Mouse (Mus musculus): Measurements from ENCODE around the gene Ptbp1. TPM values are rescaled to one million over a fixed set of nuclear protein-coding genes. Genes with fewer than 3 reads are reported as not detected.

Ptbp1 gene
- polyA plus RNA-seq, 1 experiment from 2014 or later: 220 TPM

- H3K36me3 ChIP-seq (ENCODE audit: insufficient read depth, low read length): peaks cover 23% of the 10 kb centered on the region
- no peak for TF ChIP-seq CTCF (IDR thresholded peaks at IDR 0.05; ENCODE audit: low read depth)
- peak overlapping the region; percentile 99 for H3K9ac ChIP-seq (ENCODE audit: low read depth, low read length)
- H3K9me3 ChIP-seq (replicated peaks; ENCODE audit: low read length): no peaks in the 10 kb centered on the region
- H3K4me1 ChIP-seq (replicated peaks; ENCODE audit: insufficient read depth, low read length): peaks cover 55% of the 10 kb centered on the region
- DNase-seq (ENCODE audit: low spot score) (peak; percentile 70), ATAC-seq (replicated peaks; ENCODE audit: low FRiP score, low read depth) (0 out of 2 replicates have a peak, but pooled peaks have one; percentile 2)
- H3K4me3 ChIP-seq (replicated peaks; ENCODE audit: low read depth, low read length): peak overlapping the region; percentile 96
- H3K4me2 ChIP-seq (ENCODE audit: low read length): peak overlapping the region; percentile 91
- WGBS: 1% methylated on average over 10 of the region's 10 CpGs
- H3K27me3 ChIP-seq (ENCODE audit: insufficient read depth, low read length): no peaks in the 10 kb centered on the region
- H3K27ac ChIP-seq: peak overlapping the region; percentile 99
Observed at GRCm38 (mm10) chr10:79855558-79856184, 1.4 kb downstream of the Ptbp1 start.

DNA sequence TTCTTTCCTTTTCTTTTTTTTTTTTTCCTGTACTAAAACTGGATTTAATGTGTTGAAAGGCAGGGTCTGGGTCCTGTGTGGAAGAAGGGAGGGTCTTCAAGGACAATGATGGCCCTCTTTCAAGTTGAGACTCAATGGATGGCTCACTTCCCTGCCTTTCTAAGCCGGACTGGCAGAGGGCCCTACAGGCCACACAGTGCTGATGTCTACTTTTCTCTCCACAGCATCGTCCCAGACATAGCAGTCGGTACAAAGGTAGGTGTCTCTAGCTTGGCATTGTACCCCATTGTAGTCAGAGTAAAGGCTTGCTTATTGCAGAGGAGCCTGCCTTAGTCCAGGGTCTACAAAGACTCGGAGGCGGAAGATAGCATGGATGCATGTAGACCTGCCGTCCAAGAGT is 2.1 kb downstream of the Ptbp1 start:
- peak overlapping the region; percentile 99 for H3K27ac ChIP-seq
- TF ChIP-seq CTCF (IDR thresholded peaks at IDR 0.05; ENCODE audit: low read depth): no peak
- peak overlapping the region; percentile 96 for H3K4me3 ChIP-seq (replicated peaks; ENCODE audit: low read depth, low read length)
- peaks cover 57% of the 10 kb centered on the region for H3K4me1 ChIP-seq (replicated peaks; ENCODE audit: insufficient read depth, low read length)
- peak overlapping the region; percentile 99 for H3K9ac ChIP-seq (ENCODE audit: low read depth, low read length)
- 5% methylated on average over 6 of the region's 6 CpGs for WGBS
- H3K9me3 ChIP-seq (replicated peaks; ENCODE audit: low read length): no peaks in the 10 kb centered on the region
- DNase-seq (ENCODE audit: low spot score): no peak
- H3K4me2 ChIP-seq (ENCODE audit: low read length): peak overlapping the region; percentile 91
- no peak for ATAC-seq (replicated peaks; ENCODE audit: low FRiP score, low read depth)
- H3K27me3 ChIP-seq (ENCODE audit: insufficient read depth, low read length): no peaks in the 10 kb centered on the region
- H3K36me3 ChIP-seq (ENCODE audit: insufficient read depth, low read length): peaks cover 30% of the 10 kb centered on the region

- Histone ChIP-seq H3K27me3 (ENCODE audit: insufficient read depth, low read length) (no peaks in the 10 kb centered on the region), H3K9ac (ENCODE audit: low read depth, low read length) (peak overlapping the region; percentile 99), H3K4me2 (ENCODE audit: low read length) (peak overlapping the region; percentile 91), H3K9me3 (replicated peaks; ENCODE audit: low read length) (no peaks in the 10 kb centered on the region), H3K36me3 (ENCODE audit: insufficient read depth, low read length) (peaks cover 34% of the 10 kb centered on the region), H3K27ac (peak overlapping the region; percentile 32), H3K4me3 (replicated peaks; ENCODE audit: low read depth, low read length) (peak overlapping the region; percentile 96), H3K4me1 (replicated peaks; ENCODE audit: insufficient read depth, low read length) (peaks cover 52% of the 10 kb centered on the region)
- ATAC-seq (replicated peaks; ENCODE audit: low FRiP score, low read depth) (no peak), DNase-seq (ENCODE audit: low spot score) (no peak)
- no peak for TF ChIP-seq CTCF (IDR thresholded peaks at IDR 0.05; ENCODE audit: low read depth)
- WGBS: 9% methylated on average over 7 of the region's 7 CpGs
Observed at GRCm38 (mm10) chr10:79856704-79857451, 2.7 kb downstream of the Ptbp1 start.

DNA sequence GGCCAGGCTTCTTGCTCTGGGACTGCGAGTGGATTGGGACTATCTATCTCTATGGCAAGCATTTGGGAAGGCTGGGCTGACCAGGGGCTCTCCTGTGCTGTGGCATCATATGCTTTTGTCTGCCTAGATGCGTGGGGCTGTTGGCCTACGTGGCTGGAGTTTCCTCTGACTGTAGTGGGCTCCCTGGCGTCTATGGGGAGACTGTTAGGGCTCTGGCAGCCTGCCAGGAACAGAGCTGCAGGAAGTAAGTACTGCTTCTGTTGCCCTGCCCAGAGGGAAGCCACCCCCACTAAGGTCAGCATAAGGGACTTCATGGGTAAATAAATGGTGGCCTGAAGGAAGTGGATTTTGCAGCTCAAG is 3.2 kb downstream of the Ptbp1 start:
- H3K36me3 ChIP-seq (ENCODE audit: insufficient read depth, low read length): peaks cover 40% of the 10 kb centered on the region
- TF ChIP-seq CTCF (IDR thresholded peaks at IDR 0.05; ENCODE audit: low read depth): no peak
- H3K4me1 ChIP-seq (replicated peaks; ENCODE audit: insufficient read depth, low read length): peaks cover 48% of the 10 kb centered on the region
- DNase-seq (ENCODE audit: low spot score) (peak; percentile 81), ATAC-seq (replicated peaks; ENCODE audit: low FRiP score, low read depth) (no peak)
- H3K9me3 ChIP-seq (replicated peaks; ENCODE audit: low read length): no peaks in the 10 kb centered on the region
- peak overlapping the region; percentile 99 for H3K9ac ChIP-seq (ENCODE audit: low read depth, low read length)
- peak overlapping the region; percentile 96 for H3K4me3 ChIP-seq (replicated peaks; ENCODE audit: low read depth, low read length)
- 1% methylated on average over 4 of the region's 4 CpGs for WGBS
- peak overlapping the region; percentile 32; the same call in 1 of the 2 replicates for H3K27ac ChIP-seq
- H3K27me3 ChIP-seq (ENCODE audit: insufficient read depth, low read length): no peaks in the 10 kb centered on the region
- peak overlapping the region; percentile 91 for H3K4me2 ChIP-seq (ENCODE audit: low read length)

- Histone ChIP-seq H3K4me2 (ENCODE audit: low read length) (peak overlapping the region; percentile 91), H3K27me3 (ENCODE audit: insufficient read depth, low read length) (no peaks in the 10 kb centered on the region), H3K4me3 (replicated peaks; ENCODE audit: low read depth, low read length) (peak overlapping the region; percentile 96), H3K9ac (ENCODE audit: low read depth, low read length) (no peak overlapping the region), H3K4me1 (replicated peaks; ENCODE audit: insufficient read depth, low read length) (peaks cover 43% of the 10 kb centered on the region), H3K27ac (0 out of 2 replicates have a peak overlapping the region, but pooled peaks have one; percentile 2), H3K36me3 (ENCODE audit: insufficient read depth, low read length) (peaks cover 44% of the 10 kb centered on the region), H3K9me3 (replicated peaks; ENCODE audit: low read length) (no peaks in the 10 kb centered on the region)
- TF ChIP-seq CTCF (IDR thresholded peaks at IDR 0.05; ENCODE audit: low read depth): no peak
- WGBS: 59% methylated on average over 2 of the region's 2 CpGs
- DNase-seq (ENCODE audit: low spot score) (no peak), ATAC-seq (replicated peaks; ENCODE audit: low FRiP score, low read depth) (no peak)
Observed at GRCm38 (mm10) chr10:79857894-79858293, 3.7 kb downstream of the Ptbp1 start.

GRCm38 (mm10) chr10:79858416-79859074 is 4.3 kb downstream of the Ptbp1 start:
- 33% methylated on average over 17 of the region's 17 CpGs for WGBS
- Histone ChIP-seq H3K9me3 (replicated peaks; ENCODE audit: low read length) (no peaks in the 10 kb centered on the region), H3K27ac (0 out of 2 replicates have a peak overlapping the region, but pooled peaks have one; percentile 2), H3K4me1 (replicated peaks; ENCODE audit: insufficient read depth, low read length) (peaks cover 39% of the 10 kb centered on the region), H3K27me3 (ENCODE audit: insufficient read depth, low read length) (no peaks in the 10 kb centered on the region), H3K4me3 (replicated peaks; ENCODE audit: low read depth, low read length) (peak overlapping the region; percentile 96; the same call in 1 of the 2 replicates), H3K36me3 (ENCODE audit: insufficient read depth, low read length) (peaks cover 47% of the 10 kb centered on the region), H3K9ac (ENCODE audit: low read depth, low read length) (0 out of 2 replicates have a peak overlapping the region, but pooled peaks have one; percentile 27), H3K4me2 (ENCODE audit: low read length) (peak overlapping the region; percentile 91)
- ATAC-seq (replicated peaks; ENCODE audit: low FRiP score, low read depth) (no peak), DNase-seq (ENCODE audit: low spot score) (no peak)
- TF ChIP-seq CTCF (IDR thresholded peaks at IDR 0.05; ENCODE audit: low read depth): no peak
